ENCODE assay signal across 9 mouse cellular contexts in genomic region chr4:118274521-118274920, GRCm38 (mm10). TPM values are rescaled to one million over a fixed set of nuclear protein-coding genes. Genes with fewer than 3 reads are reported as not detected.
DNase-seq lines count a peak whose midpoint lies in the region; ATAC-seq and TF ChIP-seq lines count a peak whose summit lies in the region.
"Had no signal": no experiment of that assay in that cellular context is flagged by ENCODE, and none has a peak within 500 bp of the region (broad histone marks: within the 10 kb centered on the region; RNA-seq: fewer than 3 reads in every experiment).

No protein-coding gene starts in this region.

- H3K9ac ChIP-seq in forebrain, embryonic 11.5 days (ENCODE audit: low read length), result peak overlapping the region; percentile 47
- no peak overlapping the region for H3K9ac ChIP-seq in forebrain, postnatal 0 days
- peak overlapping the region; percentile 14; the same call in 1 of the 2 replicates for H3K9ac ChIP-seq in neural tube, embryonic 11.5 days (ENCODE audit: low read length)
- no peak overlapping the region for H3K9ac ChIP-seq in liver, postnatal 0 days (replicated peaks)
- H3K9ac ChIP-seq in stomach, postnatal 0 days (ENCODE audit: low read length), result no peak overlapping the region; the same call in 1 of the 2 replicates

- no peak for DNase-seq in forebrain, embryonic 11.5 days (ENCODE audit: low spot score)
- no peak for DNase-seq in forebrain, postnatal 0 days
- peak; percentile 64 for DNase-seq in neural tube, embryonic 11.5 days (ENCODE audit: low spot score)
- DNase-seq in neural tube, embryonic 10.5 days (ENCODE audit: extremely low spot score, low spot score), result no peak
- DNase-seq in liver, postnatal 0 days, result no peak
- DNase-seq in stomach, postnatal 0 days (ENCODE audit: low spot score), result no peak
- no peak for DNase-seq in urinary bladder, postnatal 25 days (ENCODE audit: low spot score)
- DNase-seq in urinary bladder, adult 18-20 months (ENCODE audit: low spot score in 2 of 2), result no peak
- DNase-seq: heart, adult 18-20 months had no signal

- ATAC-seq in forebrain, embryonic 11.5 days (replicated peaks; ENCODE audit: low FRiP score), result no peak
- ATAC-seq in forebrain, postnatal 0 days, result no peak
- ATAC-seq in neural tube, embryonic 11.5 days (ENCODE audit: insufficient read depth, low FRiP score, low TSS enrichment), result no peak
- ATAC-seq in liver, postnatal 0 days, result no peak
- ATAC-seq in stomach, postnatal 0 days (ENCODE audit: low FRiP score, low TSS enrichment), result no peak

- peaks cover 52% of the 10 kb centered on the region for H3K4me1 ChIP-seq in forebrain, embryonic 11.5 days (replicated peaks; ENCODE audit: control insufficient read depth, insufficient read depth, low read length)
- peaks cover 11% of the 10 kb centered on the region; the same call in 1 of the 2 replicates for H3K4me1 ChIP-seq in forebrain, postnatal 0 days (ENCODE audit: insufficient read depth)
- H3K4me1 ChIP-seq in neural tube, embryonic 11.5 days (ENCODE audit: control insufficient read depth, insufficient read depth, low read length), result peaks cover 45% of the 10 kb centered on the region
- peaks cover 50% of the 10 kb centered on the region for H3K4me1 ChIP-seq in liver, postnatal 0 days (ENCODE audit: insufficient read depth)
- peaks cover 16% of the 10 kb centered on the region for H3K4me1 ChIP-seq in stomach, postnatal 0 days (replicated peaks; ENCODE audit: control insufficient read depth, insufficient read depth)

- no peak overlapping the region for H3K4me3 ChIP-seq in forebrain, embryonic 11.5 days (ENCODE audit: low read depth, low read length)
- no peak overlapping the region for H3K4me3 ChIP-seq in forebrain, postnatal 0 days (ENCODE audit: low read depth, low read length)
- no peak overlapping the region for H3K4me3 ChIP-seq in neural tube, embryonic 11.5 days (ENCODE audit: low read depth, low read length)
- no peak overlapping the region for H3K4me3 ChIP-seq in liver, postnatal 0 days (ENCODE audit: low read depth, low read length)
- H3K4me3 ChIP-seq in stomach, postnatal 0 days (ENCODE audit: low read depth, low read length), result no peak overlapping the region

- peak overlapping the region; percentile 91 for H3K27ac ChIP-seq in forebrain, embryonic 11.5 days (ENCODE audit: low read depth, low read length)
- no peak overlapping the region for H3K27ac ChIP-seq in forebrain, postnatal 0 days (ENCODE audit: low read depth, low read length)
- peak overlapping the region; percentile 91 for H3K27ac ChIP-seq in neural tube, embryonic 11.5 days (ENCODE audit: low read depth, low read length)
- peak overlapping the region; percentile 87 for H3K27ac ChIP-seq in liver, postnatal 0 days (ENCODE audit: low read depth)
- peak overlapping the region; percentile 86 for H3K27ac ChIP-seq in stomach, postnatal 0 days (replicated peaks)

- WGBS in forebrain, embryonic 11.5 days, result 25% methylated on average over 7 of the region's 7 CpGs
- WGBS in forebrain, postnatal 0 days, result 21% methylated on average over 7 of the region's 7 CpGs
- WGBS in neural tube, embryonic 11.5 days, result 22% methylated on average over 7 of the region's 7 CpGs
- 57% methylated on average over 7 of the region's 7 CpGs for WGBS in liver, postnatal 0 days (ENCODE audit: insufficient replicate concordance)
- 39% methylated on average over 7 of the region's 7 CpGs for WGBS in stomach, postnatal 0 days

- TF ChIP-seq CTCF in forebrain, postnatal 0 days (IDR thresholded peaks at IDR 0.05; ENCODE audit: low read depth), result no peak
- no peak for TF ChIP-seq CTCF in liver, postnatal 0 days (IDR thresholded peaks at IDR 0.05; ENCODE audit: low read depth)
- TF ChIP-seq CTCF in stomach, postnatal 0 days (IDR thresholded peaks at IDR 0.05; ENCODE audit: low read depth), result no peak

- peaks cover 4% of the 10 kb centered on the region; the same call in 1 of the 2 replicates for H3K36me3 ChIP-seq in forebrain, embryonic 11.5 days (ENCODE audit: control insufficient read depth, insufficient read depth, low read length)
- H3K36me3 ChIP-seq in forebrain, postnatal 0 days (ENCODE audit: insufficient read depth), result peaks cover 22% of the 10 kb centered on the region
- H3K36me3 ChIP-seq in neural tube, embryonic 11.5 days (ENCODE audit: control insufficient read depth, insufficient read depth, low read length), result peaks cover 12% of the 10 kb centered on the region
- peaks cover 4% of the 10 kb centered on the region; the same call in 1 of the 2 replicates for H3K36me3 ChIP-seq in liver, postnatal 0 days (replicated peaks; ENCODE audit: insufficient read depth, low read length)
- H3K36me3 ChIP-seq in stomach, postnatal 0 days (ENCODE audit: control insufficient read depth, insufficient read depth, low read length), result no peaks in the 10 kb centered on the region; the same call in 1 of the 2 replicates

- no peaks in the 10 kb centered on the region; the same call in 1 of the 2 replicates for H3K9me3 ChIP-seq in forebrain, embryonic 11.5 days (ENCODE audit: control insufficient read depth, low read length)
- H3K9me3 ChIP-seq in forebrain, postnatal 0 days (ENCODE audit: low read length), result no peaks in the 10 kb centered on the region
- no peaks in the 10 kb centered on the region for H3K9me3 ChIP-seq in neural tube, embryonic 11.5 days (ENCODE audit: control insufficient read depth, low read length)
- no peaks in the 10 kb centered on the region for H3K9me3 ChIP-seq in liver, postnatal 0 days (ENCODE audit: low read length)
- H3K9me3 ChIP-seq in stomach, postnatal 0 days (ENCODE audit: control insufficient read depth, low read length), result no peaks in the 10 kb centered on the region

- no peaks in the 10 kb centered on the region for H3K27me3 ChIP-seq in forebrain, embryonic 11.5 days (ENCODE audit: control insufficient read depth, insufficient read depth, low read length)
- H3K27me3 ChIP-seq in forebrain, postnatal 0 days (ENCODE audit: insufficient read depth, low read length), result no peaks in the 10 kb centered on the region
- no peaks in the 10 kb centered on the region for H3K27me3 ChIP-seq in neural tube, embryonic 11.5 days (ENCODE audit: control insufficient read depth, insufficient read depth, low read length)
- no peaks in the 10 kb centered on the region for H3K27me3 ChIP-seq in liver, postnatal 0 days (ENCODE audit: insufficient read depth, low read length)
- no peaks in the 10 kb centered on the region for H3K27me3 ChIP-seq in stomach, postnatal 0 days (ENCODE audit: control insufficient read depth, insufficient read depth, low read length)

- H3K4me2 ChIP-seq in forebrain, embryonic 11.5 days (ENCODE audit: low read depth, low read length, severe bottlenecking), result no peak overlapping the region
- no peak overlapping the region for H3K4me2 ChIP-seq in forebrain, postnatal 0 days (ENCODE audit: low read depth)
- H3K4me2 ChIP-seq in neural tube, embryonic 11.5 days (ENCODE audit: low read depth), result no peak overlapping the region
- H3K4me2 ChIP-seq in liver, postnatal 0 days (ENCODE audit: low read depth, low read length), result no peak overlapping the region
- H3K4me2 ChIP-seq in stomach, postnatal 0 days (replicated peaks; ENCODE audit: low read depth), result no peak overlapping the region

- TF ChIP-seq EP300 in liver, postnatal 0 days (IDR thresholded peaks at IDR 0.05; ENCODE audit: low read depth), result no peak
- TF ChIP-seq EP300 in stomach, postnatal 0 days (optimal IDR thresholded peaks at IDR 0.05), result no peak

RNA-seq across cellular contexts. Expression of gene Ptprf, which starts 16.7 kb away (rescaled TPM):
- 90.5 and 99.9 TPM in 2 replicates for polyA plus RNA-seq in forebrain, embryonic 11.5 days (2014; fragmentation: Nextera tagmentation; extraction: Ambion mirVana)
- 109 and 120 TPM in 2 replicates for total RNA-seq in forebrain, postnatal 0 days (2014; rRNA removed)
- 30.5 and 45.0 TPM in 2 replicates for polyA plus RNA-seq in forebrain, postnatal 0 days (2015; fragmentation: Nextera tagmentation; extraction: Ambion mirVana)
- polyA plus RNA-seq in neural tube, embryonic 11.5 days (2014; fragmentation: Nextera tagmentation; extraction: Ambion mirVana), result 68.9 and 80.1 TPM in 2 replicates
- polyA plus RNA-seq in liver, postnatal 0 days (2015; fragmentation: Nextera tagmentation; extraction: Ambion mirVana), result 10.3 and 11.8 TPM in 2 replicates
- 30.1 and 34.1 TPM in 2 replicates for polyA plus RNA-seq in stomach, postnatal 0 days (2015; fragmentation: Nextera tagmentation; extraction: Ambion mirVana)

Comparison
In these comparisons a context has a peak if more than half of its experiments do, and no peak if none do; other contexts are left out.
1. H3K9ac ChIP-seq: peak in forebrain, embryonic 11.5 days (single experiment) and neural tube, embryonic 11.5 days (single experiment); none in forebrain, postnatal 0 days (single experiment), liver, postnatal 0 days (single experiment) and stomach, postnatal 0 days (single experiment).